In genomic region chr7:80033064-80033717, GRCm38 (mm10) we compare ENCODE assay signal across 12 mouse cellular contexts. TPM values are rescaled to one million over a fixed set of nuclear protein-coding genes. Genes with fewer than 3 reads are reported as not detected.
DNase-seq lines count a peak whose midpoint lies in the region; ATAC-seq and TF ChIP-seq lines count a peak whose summit lies in the region.
"Had no signal": no experiment of that assay in that cellular context is flagged by ENCODE, and none has a peak within 500 bp of the region (broad histone marks: within the 10 kb centered on the region; RNA-seq: fewer than 3 reads in every experiment).

No protein-coding gene starts in this region.

- H3K36me3 ChIP-seq in kidney, embryonic 14.5 days (ENCODE audit: control insufficient read depth, insufficient read depth, low read length), result no peaks in the 10 kb centered on the region; the same call in 1 of the 2 replicates
- H3K36me3 ChIP-seq in G1E (replicated peaks), result peaks cover 48% of the 10 kb centered on the region
- no peaks in the 10 kb centered on the region for H3K36me3 ChIP-seq in splenic B cell, adult 2 months (ENCODE audit: control insufficient read depth, insufficient read depth, low read length, poor library complexity, severe bottlenecking)
- H3K36me3 ChIP-seq in midbrain, embryonic 11.5 days (ENCODE audit: control insufficient read depth, insufficient read depth, low read length), result no peaks in the 10 kb centered on the region
- no peaks in the 10 kb centered on the region for H3K36me3 ChIP-seq in hindbrain, embryonic 11.5 days (ENCODE audit: control insufficient read depth, insufficient read depth, low read length)
- H3K36me3 ChIP-seq: neural tube, embryonic 13.5 days had no signal

- no peaks in the 10 kb centered on the region for H3K9me3 ChIP-seq in kidney, embryonic 14.5 days (ENCODE audit: control insufficient read depth, low read length)
- no peaks in the 10 kb centered on the region for H3K9me3 ChIP-seq in G1E (replicated peaks)
- H3K9me3 ChIP-seq in midbrain, embryonic 11.5 days (ENCODE audit: control insufficient read depth, low read length), result no peaks in the 10 kb centered on the region
- H3K9me3 ChIP-seq in hindbrain, embryonic 11.5 days (ENCODE audit: control insufficient read depth, low read length), result no peaks in the 10 kb centered on the region
- H3K9me3 ChIP-seq: neural tube, embryonic 13.5 days had no signal

- ATAC-seq in kidney, embryonic 14.5 days (ENCODE audit: low FRiP score, low TSS enrichment), result no peak
- no peak for ATAC-seq in G1E (ENCODE audit: extremely low read depth, insufficient number of reproducible peaks, low FRiP score, poor library complexity, severe bottlenecking)
- ATAC-seq in inflammation-experienced regulatory T-cells, adult 6 months, result peak; percentile 86
- no peak for ATAC-seq in midbrain, embryonic 11.5 days (ENCODE audit: low FRiP score)
- ATAC-seq in hindbrain, embryonic 11.5 days (ENCODE audit: low FRiP score), result no peak
- ATAC-seq: forebrain, embryonic 14.5 days had no signal

- no peak overlapping the region for H3K4me3 ChIP-seq in kidney, embryonic 14.5 days (ENCODE audit: low read length)
- peak overlapping the region; percentile 54; the same call in 1 of the 2 replicates for H3K4me3 ChIP-seq in G1E (ENCODE audit: low read depth, low read length)
- no peak overlapping the region for H3K4me3 ChIP-seq in midbrain, embryonic 11.5 days (ENCODE audit: low read depth, low read length)
- H3K4me3 ChIP-seq in hindbrain, embryonic 11.5 days (ENCODE audit: low read depth, low read length), result no peak overlapping the region
- H3K4me3 ChIP-seq: neural tube, embryonic 13.5 days had no signal

- H3K4me2 ChIP-seq in kidney, embryonic 14.5 days (replicated peaks; ENCODE audit: low read depth, low read length), result no peak overlapping the region
- H3K4me2 ChIP-seq in midbrain, embryonic 11.5 days, result no peak overlapping the region
- H3K4me2 ChIP-seq in hindbrain, embryonic 11.5 days (replicated peaks; ENCODE audit: low read depth, low read length), result no peak overlapping the region
- H3K4me2 ChIP-seq: neural tube, embryonic 13.5 days had no signal

- TF ChIP-seq CTCF in G1E (IDR thresholded peaks at IDR 0.05; ENCODE audit: low read depth, low read length), result no peak

- no peaks in the 10 kb centered on the region for H3K27me3 ChIP-seq in kidney, embryonic 14.5 days (ENCODE audit: control insufficient read depth, insufficient read depth, low read length)
- H3K27me3 ChIP-seq in G1E (ENCODE audit: insufficient read depth, low read length), result no peaks in the 10 kb centered on the region
- no peaks in the 10 kb centered on the region for H3K27me3 ChIP-seq in splenic B cell, adult 2 months (ENCODE audit: control insufficient read depth, insufficient read depth, low read length, poor library complexity, severe bottlenecking)
- no peaks in the 10 kb centered on the region for H3K27me3 ChIP-seq in midbrain, embryonic 11.5 days (ENCODE audit: control insufficient read depth, insufficient read depth, low read length)
- no peaks in the 10 kb centered on the region for H3K27me3 ChIP-seq in hindbrain, embryonic 11.5 days (ENCODE audit: control insufficient read depth, insufficient read depth, low read length)
- H3K27me3 ChIP-seq: neural tube, embryonic 13.5 days had no signal

- peaks cover 58% of the 10 kb centered on the region for H3K4me1 ChIP-seq in kidney, embryonic 14.5 days (ENCODE audit: control insufficient read depth, insufficient read depth, low read length)
- peaks cover 83% of the 10 kb centered on the region for H3K4me1 ChIP-seq in G1E (ENCODE audit: insufficient read depth, low read depth, low read length)
- peaks cover 55% of the 10 kb centered on the region for H3K4me1 ChIP-seq in midbrain, embryonic 11.5 days (ENCODE audit: control insufficient read depth, insufficient read depth, low read length)
- H3K4me1 ChIP-seq in hindbrain, embryonic 11.5 days (replicated peaks; ENCODE audit: control insufficient read depth, insufficient read depth, low read length), result peaks cover 9% of the 10 kb centered on the region

- WGBS in kidney, embryonic 14.5 days, result 67% methylated on average over 9 of the region's 9 CpGs
- WGBS in midbrain, embryonic 11.5 days, result 86% methylated on average over 9 of the region's 9 CpGs
- 88% methylated on average over 9 of the region's 9 CpGs for WGBS in hindbrain, embryonic 11.5 days

- peak overlapping the region; percentile 4; the same call in 1 of the 2 replicates for H3K9ac ChIP-seq in kidney, embryonic 14.5 days (ENCODE audit: low read depth, low read length)
- no peak overlapping the region for H3K9ac ChIP-seq in midbrain, embryonic 11.5 days (ENCODE audit: low read length)
- no peak overlapping the region for H3K9ac ChIP-seq in hindbrain, embryonic 11.5 days (ENCODE audit: low read depth, low read length)
- H3K9ac ChIP-seq: neural tube, embryonic 13.5 days had no signal

- no peak overlapping the region for H3K27ac ChIP-seq in kidney, embryonic 14.5 days (ENCODE audit: low read depth, low read length)
- no peak overlapping the region for H3K27ac ChIP-seq in midbrain, embryonic 11.5 days (ENCODE audit: low read depth, low read length)
- no peak overlapping the region for H3K27ac ChIP-seq in hindbrain, embryonic 11.5 days (ENCODE audit: low read depth, low read length)
- H3K27ac ChIP-seq: neural tube, embryonic 13.5 days had no signal

- no peak for DNase-seq in kidney, postnatal 4 days
- peak; percentile 29 for DNase-seq in G1E (ENCODE audit: low spot score)
- DNase-seq in splenic B cell, adult 2 months (ENCODE audit: low read depth, low spot score), result peak; percentile 44
- DNase-seq in gastrocnemius, adult 18-20 months (ENCODE audit: low spot score), result no peak
- no peak for DNase-seq in midbrain, embryonic 11.5 days (ENCODE audit: low spot score, missing footprints)
- no peak for DNase-seq in hindbrain, embryonic 11.5 days (ENCODE audit: low spot score)
- DNase-seq: cerebellum, adult 18-20 months; kidney, adult 11 months had no signal

RNA-seq across cellular contexts. Expression of gene Zfp710, which starts 8.6 kb away (rescaled TPM):
- 23.6 and 25.7 TPM in 2 replicates for polyA plus RNA-seq in kidney, embryonic 14.5 days (2014; fragmentation: Nextera tagmentation; extraction: Ambion mirVana)
- total RNA-seq in G1E (2014; fragmentation: Nextera tagmentation) (25.1 and 38.6 TPM in 2 replicates), G1E (2017) (10.7 and 13.1 TPM in 2 replicates)
- polyA plus RNA-seq in G1E (2012), result 53.7 and 54.3 TPM in 2 replicates
- 1 to 10 TPM; 1.8 to 5.1 (median 4.4) TPM for polyA plus RNA-seq in inflammation-experienced regulatory T-cells, adult 6 months (2017; shearing (Covaris generic))
- total RNA-seq in gastrocnemius, adult 18-20 months (2021), result 10 to 100 TPM; 21.1 to 31.3 TPM
- polyA plus RNA-seq in midbrain, embryonic 11.5 days (2014; fragmentation: Nextera tagmentation; extraction: Ambion mirVana), result 25.6 and 31.3 TPM in 2 replicates
- 26.4 and 28.4 TPM in 2 replicates for polyA plus RNA-seq in hindbrain, embryonic 11.5 days (2014; fragmentation: Nextera tagmentation; extraction: Ambion mirVana)

Comparison
In these comparisons a context has a peak if more than half of its experiments do, and no peak if none do; other contexts are left out.
1. DNase-seq: peak in G1E (single experiment) and splenic B cell, adult 2 months (single experiment); none in kidney, postnatal 4 days (0 of 2), gastrocnemius, adult 18-20 months (single experiment), midbrain, embryonic 11.5 days (single experiment) and hindbrain, embryonic 11.5 days (single experiment).